Mouse (Mus musculus) inflammation-experienced regulatory T-cells, adult 6 months (primary cell): ENCODE measurements around the gene Gpr63. TPM values are rescaled to one million over a fixed set of nuclear protein-coding genes. Genes with fewer than 3 reads are reported as not detected.
A peak's percentile ranks its signal among the peaks of the same experiment; 100 is the strongest.
"Not testable (repeated sequence)": the region's sequence is repeated elsewhere in the genome, so short reads cannot be mapped to it uniquely, and the experiment has no call there.

Source experiments
- ATAC-seq: one replicate; pipeline ENCODE4 v1.8.0; 2017
- polyA plus RNA-seq, 3 experiments: library from polyadenylated mRNA; unstranded; fragments of 100-300 nt; shearing (Covaris generic); gene quantifications; one replicate each; pipeline ENCODE4 v1.2.1; 2017

Gene Gpr63
- polyA plus RNA-seq: under 1 TPM in 1 of 3 experiments, not detected in 2; 0.13 TPM

- peak; percentile 59 for ATAC-seq
These were observed at the start of gene Gpr63 for GRCm38 (mm10) chr4:24966299-24966991. Gene Gpr63, plus strand, starts transcription at chr4:24966407.

DNA sequence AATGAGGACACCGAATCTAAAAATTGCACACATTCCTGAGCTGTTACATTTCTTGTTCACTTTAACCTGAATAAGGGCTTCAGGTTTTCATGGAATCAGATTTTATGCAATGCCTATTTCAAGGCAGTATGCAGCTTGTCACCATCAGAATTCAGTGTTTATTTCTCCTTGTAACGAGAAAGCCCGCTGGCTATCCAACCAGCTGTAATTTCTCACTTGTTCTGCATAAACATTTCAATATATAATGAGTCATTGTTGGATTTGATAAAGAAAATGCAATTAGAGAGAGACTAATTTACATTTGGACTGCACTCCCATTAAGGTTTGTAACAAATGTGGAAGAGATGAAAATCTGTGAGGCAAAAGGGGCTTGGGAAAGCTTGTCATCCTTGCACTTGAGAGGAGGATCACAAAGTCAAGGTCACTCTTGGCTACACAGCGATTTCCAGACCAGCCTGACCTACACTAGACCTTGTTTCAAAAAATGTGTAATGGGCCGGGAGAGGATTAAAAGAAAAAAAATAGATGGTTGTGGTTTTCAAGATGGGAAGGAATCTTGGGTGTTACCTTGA lies 46.1 kb upstream of the Gpr63 start:
- no peak for ATAC-seq

DNA sequence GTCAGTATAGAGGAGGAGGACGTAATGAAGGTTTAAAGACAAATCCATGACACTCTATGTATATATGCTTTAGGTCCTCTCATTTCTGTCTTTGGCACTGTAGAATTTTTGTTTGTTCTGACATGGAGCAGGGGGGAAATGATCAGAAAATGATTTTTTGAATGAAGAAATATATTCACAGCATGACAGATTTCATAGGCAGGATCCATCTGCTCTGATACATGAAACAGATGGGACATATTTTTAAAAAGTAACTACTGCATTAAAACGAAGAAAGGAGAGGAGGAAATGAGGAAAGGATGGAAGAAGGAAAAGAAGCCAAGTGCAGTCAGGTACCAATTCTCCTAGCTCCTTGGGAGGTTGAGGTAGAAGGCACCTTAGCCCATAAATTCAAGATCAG lies 41.5 kb upstream of the Gpr63 start:
- no peak for ATAC-seq

DNA sequence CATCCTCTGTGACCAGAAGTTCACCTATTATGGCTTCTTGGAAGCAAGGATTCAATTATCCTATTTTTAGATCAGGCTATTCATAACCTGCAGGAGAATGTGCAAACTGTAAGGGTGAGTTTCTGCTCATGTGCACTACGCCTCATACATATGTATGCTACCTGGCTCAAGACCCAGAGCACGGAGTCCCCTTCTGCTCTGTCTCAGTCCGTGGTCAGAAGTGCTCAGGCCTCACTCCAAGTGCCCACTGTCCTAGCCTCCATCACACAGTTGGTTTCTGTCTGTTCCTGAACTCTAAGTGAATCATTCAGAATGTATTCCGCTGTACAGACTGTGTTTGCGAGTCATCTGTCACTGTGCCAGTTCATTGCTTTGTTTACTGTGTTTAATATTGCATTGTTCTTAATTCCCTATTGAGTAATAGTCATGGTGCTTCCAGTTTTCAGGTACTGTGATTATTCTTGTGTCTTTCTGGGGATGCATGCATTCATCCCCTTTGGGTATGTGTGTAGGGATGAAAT lies 37.9 kb upstream of the Gpr63 start:
- ATAC-seq: no peak

- no peak for ATAC-seq
These were observed 37.3 kb upstream of the Gpr63 start for GRCm38 (mm10) chr4:24928926-24929325.

DNA sequence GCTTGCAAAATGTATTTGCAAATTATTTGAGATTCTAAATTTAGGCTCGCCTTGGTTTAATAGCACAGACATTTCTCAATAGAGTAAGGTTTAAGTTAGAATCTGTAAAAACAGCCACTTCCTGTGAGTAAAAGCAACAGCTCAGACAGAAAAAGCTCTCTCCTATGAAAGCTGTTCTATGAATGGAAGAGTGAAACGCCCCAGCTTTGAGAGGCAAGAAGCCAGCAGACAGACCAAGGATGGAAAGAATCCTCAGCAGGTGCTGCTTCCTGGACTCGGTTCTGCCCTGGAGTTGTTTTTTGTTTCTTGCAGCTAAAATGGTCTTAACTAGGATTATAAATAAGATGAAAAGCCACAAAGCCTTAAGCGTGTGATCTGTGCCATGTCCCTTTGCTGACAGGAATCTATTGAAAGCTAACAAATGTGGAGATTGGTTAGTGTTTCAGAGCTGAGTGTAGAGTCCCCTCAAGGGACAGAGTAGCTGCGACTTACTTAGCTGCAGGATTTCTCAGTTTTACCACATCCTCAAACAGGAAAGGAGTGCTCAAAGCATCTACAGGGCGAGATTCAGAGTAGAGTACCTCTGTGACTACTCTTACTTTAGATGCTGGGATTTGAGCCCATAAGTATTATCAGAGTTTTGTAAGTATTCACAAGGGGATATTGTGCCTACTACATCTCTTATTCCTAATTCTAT lies 23.3 kb upstream of the Gpr63 start:
- peak; percentile 82 for ATAC-seq

DNA sequence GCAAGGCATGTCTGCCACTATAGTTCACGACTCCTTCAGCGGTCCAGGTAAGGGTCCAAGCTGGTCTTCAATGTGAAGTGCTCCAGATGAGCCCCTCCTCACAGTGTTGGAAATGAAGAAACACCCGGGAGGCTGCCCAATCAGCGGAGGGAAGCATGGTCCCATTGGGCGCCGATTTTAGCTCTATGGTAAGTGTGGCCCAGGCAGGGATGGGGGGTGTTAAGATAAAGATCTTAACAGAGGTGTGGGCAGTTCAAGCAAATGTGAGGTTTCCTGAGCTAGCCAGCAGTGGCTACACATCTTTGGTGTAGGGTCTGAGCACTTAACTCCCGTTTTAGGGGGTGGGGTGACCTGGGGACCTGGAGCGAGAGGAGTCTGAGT lies 299 bp upstream of the Gpr63 start:
- ATAC-seq: no peak

DNA sequence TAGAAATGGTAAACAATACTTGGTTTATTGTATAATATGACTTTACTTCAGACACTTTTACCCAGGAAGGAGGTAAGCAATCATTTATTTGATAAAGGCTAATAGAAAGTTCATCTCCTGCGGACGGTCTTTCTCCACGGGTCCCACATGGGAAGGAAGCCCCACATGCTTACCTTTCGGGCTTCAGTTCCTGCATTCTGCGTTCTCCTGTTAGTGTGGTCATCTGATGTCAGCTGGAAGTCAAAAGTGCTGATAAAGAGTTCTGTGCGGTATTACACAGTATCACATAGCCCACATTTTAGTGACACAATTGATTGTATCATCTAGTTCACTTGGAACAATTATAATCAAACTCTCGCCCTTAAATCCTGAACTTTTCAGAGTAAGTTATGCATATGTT lies 1.0 kb downstream of the Gpr63 start:
- ATAC-seq: no peak

DNA sequence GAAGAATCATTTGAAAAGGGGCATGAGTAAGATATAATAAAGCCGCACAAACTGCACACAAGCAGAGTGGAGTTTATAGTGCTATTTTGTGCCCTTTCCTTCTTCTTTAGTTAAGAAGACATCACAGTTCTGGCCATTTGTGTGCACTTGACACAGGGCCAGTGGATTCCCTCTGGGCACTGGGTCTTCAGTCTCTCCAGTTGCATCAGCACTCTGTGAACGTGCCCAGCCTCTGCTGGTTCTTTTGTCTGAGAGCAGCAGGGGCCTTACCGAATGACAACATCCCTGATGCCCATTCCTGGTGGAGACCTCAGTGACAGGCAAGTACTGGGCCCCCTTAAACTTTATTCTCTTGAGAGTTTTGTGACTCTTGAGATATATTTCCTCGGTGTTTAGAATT lies 12.4 kb downstream of the Gpr63 start:
- no peak for ATAC-seq

GRCm38 (mm10) chr4:24985612-24986011 lies 19.4 kb downstream of the Gpr63 start:
- ATAC-seq: no peak

DNA sequence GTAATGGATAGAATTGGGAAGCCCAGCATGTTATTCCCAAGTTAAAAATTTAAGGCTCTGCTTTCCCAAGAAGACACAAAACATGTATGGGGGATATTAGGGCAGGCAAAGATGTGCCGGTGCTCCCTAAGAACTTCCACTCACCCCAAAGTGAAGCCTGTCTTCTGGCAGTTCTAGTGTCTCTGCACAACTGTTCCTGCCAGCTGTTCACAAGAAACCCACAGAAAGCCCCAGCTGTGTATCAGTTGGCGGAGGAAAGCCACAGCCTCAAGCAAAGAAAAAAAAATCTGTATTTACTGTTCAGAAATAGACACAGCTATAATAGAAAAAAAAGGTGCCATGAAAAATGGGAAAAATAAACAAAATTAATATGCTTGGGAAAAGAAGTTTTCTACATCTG lies 25.3 kb downstream of the Gpr63 start:
- ATAC-seq: no peak

DNA sequence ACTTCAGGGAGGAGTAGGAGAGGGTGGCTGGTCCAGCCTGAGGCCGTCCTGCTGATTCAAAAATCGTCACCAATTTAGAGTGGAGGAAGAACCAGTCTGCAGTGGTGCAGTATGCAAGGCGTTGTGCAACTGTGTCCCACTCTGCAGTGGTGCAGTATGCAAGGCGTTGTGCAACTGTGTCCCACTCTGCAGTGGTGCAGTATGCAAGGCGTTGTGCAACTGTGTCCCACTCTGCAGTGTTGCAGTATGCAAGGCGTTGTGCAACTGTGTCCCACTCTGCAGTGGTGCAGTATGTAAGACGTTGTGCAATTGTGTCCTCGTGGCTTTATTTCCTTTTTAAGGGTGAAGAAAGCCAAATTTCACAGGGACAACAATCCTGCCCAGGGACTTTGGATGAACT lies 43.1 kb downstream of the Gpr63 start:
- not testable (repeated sequence) for ATAC-seq

DNA sequence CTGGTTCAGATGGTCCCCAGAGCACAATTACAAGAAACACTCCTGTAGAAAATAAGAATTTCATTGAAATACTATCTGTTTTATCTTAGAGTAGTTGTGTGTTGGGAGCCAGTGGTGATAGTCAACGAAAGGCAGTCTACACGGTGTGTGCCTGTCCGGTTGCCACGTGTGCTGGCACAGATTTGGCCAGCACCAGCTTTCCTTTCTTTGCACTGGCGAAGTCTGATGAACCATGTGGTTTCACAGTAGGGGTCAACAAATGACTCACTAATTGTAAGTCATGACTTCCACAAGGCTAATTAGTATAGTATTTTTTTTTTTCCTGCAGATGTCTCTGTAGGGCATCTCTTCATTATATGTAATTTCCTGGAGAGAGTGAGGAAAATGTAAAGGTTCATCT lies 45.6 kb downstream of the Gpr63 start:
- no peak for ATAC-seq

DNA sequence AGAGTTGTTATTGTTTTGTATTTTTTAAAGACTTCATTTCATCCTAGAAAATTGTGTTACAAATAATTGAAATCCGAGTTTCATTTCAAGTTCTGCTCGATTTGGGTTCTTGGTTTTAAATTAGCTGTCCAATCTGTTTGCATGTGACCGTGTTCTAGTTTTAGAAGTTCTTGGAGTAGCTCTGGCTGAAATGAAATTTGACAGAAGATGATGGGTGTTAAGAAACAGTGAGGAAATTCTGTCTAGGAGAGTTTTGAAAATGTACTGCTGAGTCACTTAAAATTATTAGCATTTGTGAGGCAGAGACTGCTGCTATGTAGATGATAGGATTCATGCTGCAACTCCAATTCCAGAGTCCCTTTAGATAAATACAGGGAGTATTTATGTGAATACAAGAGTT lies 46.5 kb downstream of the Gpr63 start:
- no peak for ATAC-seq

DNA sequence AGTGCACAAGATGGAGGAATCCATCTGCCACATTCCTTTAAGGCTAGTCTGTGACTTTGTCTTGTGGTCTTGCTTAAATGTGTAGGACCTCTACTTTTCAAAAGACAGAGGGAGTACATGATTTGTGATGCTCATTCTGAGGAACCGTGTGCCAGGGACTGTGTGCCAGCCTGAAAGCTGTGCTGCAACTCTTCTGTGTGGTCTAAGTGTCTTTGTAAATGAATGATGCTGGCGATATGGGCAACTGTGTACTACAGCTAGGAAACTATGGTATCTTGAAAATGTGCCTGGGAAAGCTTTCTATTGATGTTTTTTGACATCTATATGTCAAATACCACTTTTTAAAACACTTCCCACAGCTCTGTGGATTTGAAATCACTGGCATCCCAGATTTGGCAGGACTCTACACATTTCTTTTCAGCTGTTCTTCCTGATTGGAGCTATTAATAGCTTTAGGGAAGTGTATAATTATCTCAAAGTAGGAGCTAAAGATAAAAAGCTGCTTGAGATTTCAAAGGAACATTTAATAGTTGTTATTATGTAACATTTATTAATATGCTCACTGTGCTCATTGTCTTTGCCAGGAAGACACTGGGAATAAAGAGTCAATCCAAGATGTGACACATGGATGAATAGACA lies 48.9 kb downstream of the Gpr63 start:
- ATAC-seq: no peak

DNA sequence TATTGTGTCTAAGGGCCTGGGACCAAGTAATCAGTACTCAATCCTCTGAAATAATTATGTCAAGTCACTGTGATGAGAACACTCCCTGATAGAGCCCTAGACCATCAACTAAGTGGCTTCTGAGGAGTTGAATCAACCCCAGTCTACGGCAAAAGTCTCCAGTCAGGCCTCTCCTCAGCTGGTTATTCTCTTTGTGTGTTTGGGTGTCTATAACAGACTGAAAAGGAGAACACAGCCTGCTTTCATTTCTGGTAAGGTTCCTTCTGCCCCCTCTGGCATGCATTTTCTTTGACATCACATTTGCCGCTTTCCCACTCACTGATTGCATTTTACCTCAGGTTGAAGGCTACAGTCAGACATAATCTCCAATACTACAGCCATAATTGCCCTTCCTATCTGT lies 62.0 kb downstream of the Gpr63 start:
- ATAC-seq: no peak

GRCm38 (mm10) chr4:25028752-25029151 lies 62.5 kb downstream of the Gpr63 start:
- ATAC-seq: no peak

- no peak for ATAC-seq
These were observed 63.7 kb downstream of the Gpr63 start for GRCm38 (mm10) chr4:25029875-25030274.

- no peak for ATAC-seq
These were observed 69.1 kb downstream of the Gpr63 start for GRCm38 (mm10) chr4:25035158-25035791.

- ATAC-seq: no peak
These were observed 69.6 kb downstream of the Gpr63 start for GRCm38 (mm10) chr4:25035806-25036205.

DNA sequence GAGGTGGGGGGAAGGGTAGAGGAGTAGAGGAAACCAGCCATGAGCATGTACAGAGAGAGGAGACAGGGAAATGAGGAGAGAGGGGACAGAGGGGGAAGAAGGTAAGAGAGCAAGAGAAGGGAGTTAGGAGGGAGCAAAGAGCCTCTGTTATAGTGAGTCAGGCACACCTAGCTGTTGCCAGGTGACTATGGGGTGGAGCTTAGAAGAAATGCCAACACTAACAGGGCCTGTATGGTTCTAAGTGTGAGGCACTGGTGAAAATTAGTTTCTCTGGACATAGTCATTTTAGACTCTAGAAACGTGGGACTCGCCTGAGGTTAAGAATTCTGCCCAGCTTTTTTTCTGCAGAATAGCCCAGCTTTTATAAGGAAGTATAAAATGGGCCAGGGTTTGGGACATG lies 71.1 kb downstream of the Gpr63 start:
- no peak for ATAC-seq

- ATAC-seq: not testable (repeated sequence)
These were observed 89.3 kb downstream of the Gpr63 start for GRCm38 (mm10) chr4:25055541-25055940.
